Mouse (Mus musculus) liver, embryonic 14.5 days (tissue): Measurements from ENCODE around the gene Olfr736.

Experiments
- CTCF ChIP-seq: IDR thresholded peaks from 2 replicates; pipeline ENCODE4 v1.5.1; 2016; ENCODE audit warnings: antibody characterized with exemption, low read depth, control low read depth
- EP300 ChIP-seq: IDR thresholded peaks from 2 replicates; pipeline ENCODE4 v1.6.1; 2016; ENCODE audit warnings: antibody characterized with exemption, low read depth

DNA sequence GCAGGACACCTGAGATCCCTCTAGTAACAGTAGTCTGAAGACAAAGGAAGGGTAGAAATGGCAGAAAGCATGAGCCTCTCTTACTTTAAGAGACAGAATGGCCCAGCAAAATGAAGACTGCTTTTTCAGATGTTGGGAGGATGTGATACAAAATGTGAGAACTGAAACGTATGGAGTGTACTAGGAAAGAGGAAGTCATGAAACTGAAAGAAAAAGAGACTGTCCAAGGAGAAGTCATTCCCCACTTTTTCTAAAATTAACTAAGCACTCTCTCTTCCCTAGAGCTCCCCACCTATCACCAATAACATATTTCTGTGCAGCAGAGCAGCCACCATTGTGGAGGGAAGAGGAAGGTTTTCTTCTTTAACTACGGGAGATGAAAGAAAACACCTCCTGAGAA lies 23.4 kb upstream of the Olfr736 start, which contains the start of gene Tlr11:
- no peak for TF ChIP-seq CTCF
- no peak for TF ChIP-seq EP300
